In genomic region chr3:79285097-79285675, GRCm38 (mm10) we compare ENCODE assay signal across 8 mouse cellular contexts. TPM values are rescaled to one million over a fixed set of nuclear protein-coding genes. Genes with fewer than 3 reads are reported as not detected.
DNase-seq lines count a peak whose midpoint lies in the region; ATAC-seq and TF ChIP-seq lines count a peak whose summit lies in the region.

No protein-coding gene starts in this region.

- WGBS in lung, embryonic 14.5 days = 43% methylated on average over 13 of the region's 13 CpGs
- WGBS in embryonic facial prominence, embryonic 10.5 days = 72% methylated on average over 13 of the region's 13 CpGs
- 44% methylated on average over 13 of the region's 13 CpGs for WGBS in hindbrain, embryonic 13.5 days
- WGBS in midbrain, embryonic 11.5 days = 74% methylated on average over 13 of the region's 13 CpGs

- no peak for DNase-seq in lung, embryonic 14.5 days
- DNase-seq in lung, postnatal 25 days (ENCODE audit: low spot score) = no peak
- no peak for DNase-seq in embryonic facial prominence, embryonic 10.5 days (ENCODE audit: low spot score)
- peak; percentile 87 for DNase-seq in midbrain, embryonic 11.5 days (ENCODE audit: low spot score, missing footprints)
- DNase-seq in frontal cortex, postnatal 25 days (ENCODE audit: low spot score in 2 of 2) = no peak
- no peak for DNase-seq in urinary bladder, postnatal 4 days (ENCODE audit: low spot score in 2 of 2)
- no peak for DNase-seq in urinary bladder, adult 2 months (ENCODE audit: low spot score)

- no peaks in the 10 kb centered on the region for H3K36me3 ChIP-seq in lung, embryonic 14.5 days (ENCODE audit: insufficient read depth)
- H3K36me3 ChIP-seq in embryonic facial prominence, embryonic 10.5 days (replicated peaks) = no peaks in the 10 kb centered on the region
- H3K36me3 ChIP-seq in hindbrain, embryonic 13.5 days = no peaks in the 10 kb centered on the region
- no peaks in the 10 kb centered on the region for H3K36me3 ChIP-seq in midbrain, embryonic 11.5 days (ENCODE audit: control insufficient read depth, insufficient read depth, low read length)

- ATAC-seq in lung, embryonic 14.5 days (ENCODE audit: insufficient read depth) = no peak
- no peak for ATAC-seq in hindbrain, embryonic 13.5 days (ENCODE audit: low FRiP score)
- ATAC-seq in midbrain, embryonic 11.5 days (ENCODE audit: low FRiP score) = no peak

- no peaks in the 10 kb centered on the region for H3K9me3 ChIP-seq in lung, embryonic 14.5 days (ENCODE audit: low read depth, low read length)
- H3K9me3 ChIP-seq in embryonic facial prominence, embryonic 10.5 days = no peaks in the 10 kb centered on the region
- no peaks in the 10 kb centered on the region for H3K9me3 ChIP-seq in hindbrain, embryonic 13.5 days
- H3K9me3 ChIP-seq in midbrain, embryonic 11.5 days (ENCODE audit: control insufficient read depth, low read length) = no peaks in the 10 kb centered on the region

- peak overlapping the region; percentile 90 for H3K4me3 ChIP-seq in lung, embryonic 14.5 days (ENCODE audit: low read depth, low read length)
- peak overlapping the region; percentile 93 for H3K4me3 ChIP-seq in embryonic facial prominence, embryonic 10.5 days
- peak overlapping the region; percentile 95 for H3K4me3 ChIP-seq in hindbrain, embryonic 13.5 days
- H3K4me3 ChIP-seq in midbrain, embryonic 11.5 days (ENCODE audit: low read depth, low read length) = peak overlapping the region; percentile 89; the same call in 1 of the 2 replicates

- TF ChIP-seq CTCF in lung, embryonic 14.5 days (IDR thresholded peaks at IDR 0.05; ENCODE audit: low read depth) = no peak

- H3K4me1 ChIP-seq in lung, embryonic 14.5 days (ENCODE audit: insufficient read depth) = peaks cover 15% of the 10 kb centered on the region; the same call in 1 of the 2 replicates
- peaks cover 55% of the 10 kb centered on the region for H3K4me1 ChIP-seq in embryonic facial prominence, embryonic 10.5 days
- H3K4me1 ChIP-seq in hindbrain, embryonic 13.5 days (replicated peaks) = peaks cover 49% of the 10 kb centered on the region
- H3K4me1 ChIP-seq in midbrain, embryonic 11.5 days (ENCODE audit: control insufficient read depth, insufficient read depth, low read length) = peaks cover 5% of the 10 kb centered on the region

- no peak overlapping the region for H3K27ac ChIP-seq in lung, embryonic 14.5 days (ENCODE audit: low read depth)
- H3K27ac ChIP-seq in embryonic facial prominence, embryonic 10.5 days (replicated peaks) = no peak overlapping the region
- H3K27ac ChIP-seq in hindbrain, embryonic 13.5 days = 0 out of 2 replicates have a peak overlapping the region, but pooled peaks have one; percentile 25
- H3K27ac ChIP-seq in midbrain, embryonic 11.5 days (ENCODE audit: low read depth, low read length) = no peak overlapping the region

- H3K27me3 ChIP-seq in lung, embryonic 14.5 days (ENCODE audit: insufficient read depth, low read length) = no peaks in the 10 kb centered on the region
- H3K27me3 ChIP-seq in embryonic facial prominence, embryonic 10.5 days (replicated peaks; ENCODE audit: low read depth, poor library complexity, severe bottlenecking) = peaks cover 15% of the 10 kb centered on the region
- H3K27me3 ChIP-seq in hindbrain, embryonic 13.5 days = peaks cover 9% of the 10 kb centered on the region; the same call in 1 of the 2 replicates
- H3K27me3 ChIP-seq in midbrain, embryonic 11.5 days (ENCODE audit: control insufficient read depth, insufficient read depth, low read length) = peaks cover 6% of the 10 kb centered on the region; the same call in 1 of the 2 replicates

- peak overlapping the region; percentile 89 for H3K9ac ChIP-seq in lung, embryonic 14.5 days
- H3K9ac ChIP-seq in hindbrain, embryonic 13.5 days = peak overlapping the region; percentile 97
- H3K9ac ChIP-seq in midbrain, embryonic 11.5 days (ENCODE audit: low read length) = no peak overlapping the region

- H3K4me2 ChIP-seq in lung, embryonic 14.5 days = peak overlapping the region; percentile 89
- H3K4me2 ChIP-seq in hindbrain, embryonic 13.5 days = peak overlapping the region; percentile 96
- peak overlapping the region; percentile 95 for H3K4me2 ChIP-seq in midbrain, embryonic 11.5 days

RNA-seq across cellular contexts. Expression of gene Rapgef2, which starts 1.1 kb away (rescaled TPM):
- polyA plus RNA-seq in lung, embryonic 14.5 days (2014; fragmentation: Nextera tagmentation; extraction: Ambion mirVana) = 8.7 and 10.1 TPM in 2 replicates
- 5.0 and 5.8 TPM in 2 replicates for polyA plus RNA-seq in embryonic facial prominence, embryonic 10.5 days (2016; fragmentation: Nextera tagmentation; extraction: Ambion mirVana)
- 8.3 and 9.5 TPM in 2 replicates for polyA plus RNA-seq in hindbrain, embryonic 13.5 days (2015; fragmentation: Nextera tagmentation; extraction: Ambion mirVana)
- 5.3 and 6.2 TPM in 2 replicates for polyA plus RNA-seq in midbrain, embryonic 11.5 days (2014; fragmentation: Nextera tagmentation; extraction: Ambion mirVana)
- 10.9 and 11.2 TPM in 2 replicates for polyA plus RNA-seq in urinary bladder, adult 2 months (2012; rRNA removed)

RNA-seq across cellular contexts. Expression of gene Gm17359, which starts 51.3 kb away (rescaled TPM):
- not detected in 2 replicates for polyA plus RNA-seq in lung, embryonic 14.5 days (2014; fragmentation: Nextera tagmentation; extraction: Ambion mirVana)
- 0.10 TPM in 1 of 2 replicates, not detected in the other for polyA plus RNA-seq in embryonic facial prominence, embryonic 10.5 days (2016; fragmentation: Nextera tagmentation; extraction: Ambion mirVana)
- 0.22 TPM in 1 of 2 replicates, not detected in the other for polyA plus RNA-seq in hindbrain, embryonic 13.5 days (2015; fragmentation: Nextera tagmentation; extraction: Ambion mirVana)
- polyA plus RNA-seq in midbrain, embryonic 11.5 days (2014; fragmentation: Nextera tagmentation; extraction: Ambion mirVana) = 0.33 TPM in 1 of 2 replicates, not detected in the other
- not detected in 2 replicates for polyA plus RNA-seq in urinary bladder, adult 2 months (2012; rRNA removed)
